Mouse (Mus musculus) induced T-regulatory cell, adult 2 months (primary cell): ENCODE results near the gene Map4.
"Not testable (repeated sequence)": the region's sequence is repeated elsewhere in the genome, so short reads cannot be mapped to it uniquely, and the experiment has no call there.

Source experiments
- DNase-seq: peaks from one replicate; pipeline ENCODE4 v3.0.0-alpha.2; 2012; ENCODE audit warnings: low read depth

Gene Map4

DNA sequence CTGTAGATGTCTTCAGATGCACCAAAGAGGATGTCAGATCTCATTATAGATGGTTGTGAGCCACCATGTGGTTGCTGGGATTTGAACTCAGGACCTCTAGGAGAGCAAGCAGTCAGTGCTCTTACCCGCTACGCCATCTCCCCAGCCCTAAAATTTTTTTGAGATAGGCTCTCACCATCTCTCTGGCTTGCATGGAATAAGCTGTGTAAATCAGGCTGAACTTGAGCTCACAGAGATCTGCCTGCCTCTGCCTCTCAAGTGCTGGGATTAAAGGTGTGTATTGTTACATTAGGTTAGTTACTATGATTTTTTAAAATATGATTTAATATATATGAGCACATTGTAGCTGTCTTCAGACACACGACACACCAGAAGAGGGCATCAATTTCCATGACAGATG lies 2.1 kb upstream of the Map4 start:
- DNase-seq: no peak

DNA sequence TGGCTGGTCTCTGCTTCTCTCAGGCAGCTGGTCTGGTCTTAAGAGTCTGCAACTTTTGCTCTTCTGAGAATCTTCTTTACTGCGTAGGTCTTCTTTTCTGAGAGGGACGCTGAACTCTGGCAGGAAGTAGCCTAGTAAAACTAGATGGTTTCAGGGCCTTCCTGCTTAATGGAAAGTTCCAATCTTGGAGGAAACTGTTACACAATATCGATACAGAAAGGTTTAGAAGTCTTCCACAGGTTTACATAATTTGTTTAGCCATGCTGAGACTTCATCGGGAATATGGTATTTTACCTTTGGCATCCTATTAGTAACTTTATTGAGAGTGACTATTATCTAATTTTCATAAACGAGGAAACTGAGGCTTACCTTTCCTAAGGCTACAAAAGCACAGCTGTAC lies 1.2 kb upstream of the Map4 start:
- peak; percentile 34 for DNase-seq

DNA sequence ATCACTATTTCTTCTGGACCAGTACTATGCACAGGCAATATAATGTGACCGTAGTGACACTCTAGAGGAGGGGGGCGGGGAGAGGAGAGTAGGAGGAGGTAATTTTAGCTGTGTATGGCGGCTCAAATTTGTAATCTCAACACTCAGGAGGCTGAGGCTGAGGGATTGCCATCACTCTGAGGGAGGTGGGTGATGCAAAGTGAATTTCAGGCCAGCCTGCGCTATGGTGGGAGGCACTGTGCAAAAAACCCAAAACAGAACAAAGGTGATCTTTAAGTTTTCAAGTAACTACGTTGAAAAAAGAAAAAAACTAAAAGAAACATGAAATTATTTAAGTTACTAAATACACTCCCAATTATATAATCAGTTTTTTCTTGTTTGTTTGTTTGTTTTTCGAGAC lies 508 bp upstream of the Map4 start:
- DNase-seq: peak; percentile 45

DNA sequence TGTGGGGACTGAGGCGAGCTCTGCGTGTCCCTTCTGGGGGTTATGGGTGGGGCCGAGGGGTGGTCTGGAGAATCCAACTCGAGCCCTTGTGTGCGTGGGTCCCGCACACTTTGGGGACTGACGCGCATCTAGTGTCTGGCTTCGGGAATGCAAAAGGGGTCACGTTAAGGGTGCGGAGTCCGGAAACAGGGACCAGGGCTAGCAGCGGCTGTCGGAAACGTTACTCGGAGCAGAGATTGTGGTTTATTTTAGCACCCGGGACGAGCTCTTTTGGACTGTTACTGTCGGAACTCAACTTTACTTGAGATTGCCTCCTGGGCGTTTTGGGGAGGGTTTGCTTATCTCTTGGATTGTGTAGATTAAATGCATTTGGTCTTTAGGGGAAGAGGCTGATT lies 1.1 kb downstream of the Map4 start:
- peak; percentile 72 for DNase-seq

DNA sequence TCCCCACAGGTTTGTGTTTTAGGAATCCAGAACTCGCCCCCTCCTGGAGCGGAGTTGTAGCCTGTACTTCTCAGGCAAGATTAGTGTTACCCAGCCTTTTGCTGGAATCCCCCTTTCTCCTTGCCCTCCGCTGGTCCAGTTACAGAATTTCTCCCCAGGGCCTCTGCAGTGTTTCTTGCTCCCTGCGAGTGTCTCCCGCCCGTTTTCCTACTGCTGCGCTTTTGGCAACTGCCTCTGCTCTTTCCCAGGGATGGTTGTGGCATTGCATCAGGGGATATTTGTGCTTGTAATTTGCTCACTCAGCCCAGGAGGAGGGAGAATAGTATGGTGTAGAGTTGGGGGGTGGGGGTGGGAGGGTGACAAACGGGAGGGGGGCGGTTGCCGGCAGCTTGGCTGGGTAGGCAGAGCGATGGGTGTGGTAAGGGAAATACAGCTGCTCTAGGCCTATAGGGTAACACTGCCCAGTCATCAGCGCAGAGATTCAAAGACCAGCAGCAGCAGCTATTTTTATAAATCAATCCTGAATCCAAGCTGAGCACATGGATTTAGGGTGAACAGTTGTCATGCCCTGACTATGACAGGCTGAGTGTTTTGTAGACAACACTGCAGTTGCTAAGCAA lies 1.6 kb downstream of the Map4 start:
- peak; percentile 52 for DNase-seq

DNA sequence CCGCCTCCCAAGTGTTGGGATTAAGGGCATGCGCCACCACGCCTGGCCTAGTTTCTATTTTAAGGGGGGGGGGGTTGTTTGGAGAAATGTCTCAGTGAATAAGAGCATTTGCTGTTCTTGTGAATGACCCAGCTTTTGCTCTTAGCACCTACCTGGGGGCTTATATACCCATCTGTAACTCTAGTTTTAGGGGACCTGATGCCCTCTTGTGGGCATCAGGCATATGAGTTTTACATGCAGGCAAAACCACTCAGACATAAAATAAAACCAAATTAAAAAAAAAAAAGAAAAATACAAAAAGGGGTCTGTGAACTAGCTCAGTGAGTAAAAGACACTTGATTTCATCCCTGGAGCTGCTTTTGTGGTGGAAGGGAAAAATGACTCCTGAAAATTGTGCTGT lies 8.1 kb downstream of the Map4 start:
- DNase-seq: peak; percentile 39

DNA sequence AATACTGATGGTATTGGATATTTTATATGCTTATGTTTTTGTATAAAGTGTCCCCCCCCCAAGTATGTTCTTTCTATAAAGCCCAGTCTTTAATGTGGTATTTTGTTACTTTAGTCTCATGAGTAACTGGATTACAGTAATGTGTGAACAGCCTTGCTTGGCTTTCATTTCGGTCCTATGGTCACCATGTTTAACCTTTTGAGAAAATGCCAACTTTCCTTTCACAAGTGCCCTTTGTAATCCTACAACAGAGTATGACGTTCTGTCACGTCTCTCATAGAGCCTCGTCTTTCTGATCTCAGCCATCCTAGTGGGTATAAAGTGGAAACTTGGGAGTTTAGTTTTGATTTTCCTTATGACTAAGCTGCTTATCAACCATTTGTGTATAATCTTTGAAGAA lies 11.5 kb downstream of the Map4 start:
- no peak for DNase-seq

DNA sequence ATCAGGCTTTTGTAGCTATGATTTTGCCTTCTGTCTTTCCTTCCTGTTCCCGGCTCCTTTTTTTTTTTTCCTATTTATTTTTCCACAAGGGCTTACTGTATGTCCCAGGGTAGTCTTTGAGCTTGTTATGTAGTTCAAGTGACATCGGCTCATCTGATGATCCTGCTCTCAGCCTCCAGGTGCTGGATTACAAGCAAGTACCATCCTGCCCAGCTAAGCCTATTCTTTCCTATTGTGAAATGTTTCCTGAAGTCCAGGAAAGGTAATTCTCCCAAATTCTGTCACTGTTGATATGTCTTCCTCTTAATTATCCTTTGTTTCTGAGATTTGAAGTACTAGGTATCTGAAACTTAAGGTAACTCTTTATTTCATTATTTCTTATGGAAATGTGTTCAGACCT lies 13.5 kb downstream of the Map4 start:
- DNase-seq: no peak

DNA sequence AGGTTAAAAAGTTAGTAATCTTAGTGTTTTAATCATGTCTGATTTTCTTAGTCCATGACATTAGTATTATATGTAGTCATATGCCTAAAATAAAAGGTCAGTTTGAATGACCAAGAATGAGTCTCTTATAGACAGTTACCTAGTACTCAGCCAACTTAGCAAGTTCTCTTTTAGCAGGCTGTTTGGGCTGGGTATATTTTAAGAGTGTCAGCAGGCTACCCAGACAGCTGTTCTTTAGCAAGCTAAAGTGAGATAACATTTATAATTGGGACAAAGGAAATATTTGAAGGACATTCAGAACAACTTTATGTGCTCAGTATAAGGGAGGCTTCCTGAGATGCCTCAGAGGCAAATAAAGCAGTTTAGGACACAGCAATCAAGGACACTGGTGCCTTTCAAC lies 17.3 kb downstream of the Map4 start:
- no peak for DNase-seq

DNA sequence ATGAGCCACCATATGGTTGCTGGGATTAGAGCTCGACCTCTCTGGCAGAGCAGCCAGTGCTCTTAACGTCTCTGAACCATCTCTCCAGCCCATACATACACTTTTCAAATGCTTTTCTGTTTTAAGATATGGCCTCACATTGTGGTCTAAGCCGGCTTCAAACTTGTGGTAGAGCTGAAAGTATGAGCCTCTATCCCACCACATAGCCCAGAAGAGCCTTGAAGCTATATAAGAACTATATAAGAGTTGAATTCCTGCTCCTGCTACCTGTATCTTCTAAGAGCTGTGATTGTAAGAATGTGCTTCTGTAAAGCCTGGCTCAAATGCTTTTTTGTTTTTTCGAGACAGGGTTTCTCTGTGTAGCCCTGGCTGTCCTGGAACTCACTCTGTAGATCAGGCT lies 18.5 kb downstream of the Map4 start:
- no peak for DNase-seq

DNA sequence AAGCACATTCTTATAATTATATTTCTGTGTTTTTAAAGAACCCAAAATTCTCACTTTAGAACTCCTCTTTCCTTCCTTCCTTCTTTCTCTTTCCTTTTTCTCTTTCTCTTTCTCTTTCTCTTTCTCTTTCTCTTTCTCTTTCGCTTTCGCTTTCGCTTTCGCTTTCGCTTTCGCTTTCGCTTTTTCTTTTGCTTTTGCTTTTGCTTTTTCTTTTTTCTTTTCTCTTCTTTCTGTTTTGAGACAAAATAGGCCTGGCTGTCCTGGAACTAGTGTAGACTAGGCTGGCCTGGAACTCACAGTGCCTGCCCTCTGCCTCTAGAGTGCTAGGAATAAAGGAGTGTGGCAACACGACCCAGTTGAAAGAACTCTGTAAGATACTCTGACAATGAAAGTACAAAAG lies 22.3 kb downstream of the Map4 start:
- peak; percentile 90 for DNase-seq

DNA sequence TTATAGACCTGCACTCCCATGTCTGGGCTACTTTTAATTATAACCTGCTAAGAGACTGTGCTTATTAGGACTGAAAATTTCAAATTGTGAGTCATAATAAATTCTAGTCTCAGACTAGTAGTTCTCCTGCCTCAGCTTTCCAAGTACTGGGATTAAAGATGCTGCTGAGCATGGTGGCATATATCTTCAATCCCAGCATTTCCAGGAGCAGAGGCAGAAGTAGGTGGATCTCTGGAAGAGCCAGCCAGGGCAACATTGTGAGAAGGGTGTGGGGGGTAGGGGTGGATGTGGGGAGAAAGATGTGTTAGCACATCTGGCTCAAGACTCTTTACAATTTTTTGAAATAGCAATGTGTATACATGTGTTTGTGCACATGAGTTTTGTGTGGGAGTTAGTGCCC lies 23.4 kb downstream of the Map4 start:
- DNase-seq: no peak

DNA sequence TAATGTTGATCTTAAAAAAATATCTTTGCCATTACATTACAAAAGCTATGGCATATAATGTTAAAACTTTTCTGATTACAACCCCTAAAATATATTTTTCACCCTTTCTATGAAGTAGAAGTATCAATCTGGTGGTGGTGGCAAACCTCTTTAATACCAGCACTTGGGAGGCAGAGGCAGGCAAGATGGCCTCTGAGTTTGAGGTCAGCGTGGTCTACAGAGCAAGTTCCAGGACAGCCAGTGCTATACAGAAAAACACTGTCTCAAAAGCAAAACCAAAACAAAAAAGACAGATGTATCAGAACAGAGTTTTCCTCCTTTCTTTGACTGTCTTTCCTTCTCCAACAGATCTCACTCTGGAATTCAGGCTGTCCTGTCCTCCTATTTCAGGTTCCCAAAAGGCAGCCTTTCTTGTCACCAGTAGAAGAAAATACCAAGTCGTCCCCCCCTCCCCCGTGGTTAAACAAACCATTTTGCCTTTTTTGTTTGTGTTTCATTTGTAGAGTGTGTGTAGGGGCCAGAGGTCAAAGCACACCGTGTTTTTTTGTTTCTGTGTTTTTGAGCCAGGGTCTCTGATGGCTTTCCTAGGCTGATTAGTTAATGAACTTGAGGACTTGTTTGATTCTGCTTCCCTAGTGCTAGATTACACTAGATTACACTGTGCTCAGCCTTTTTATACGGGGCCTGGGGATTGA lies 28.3 kb downstream of the Map4 start:
- DNase-seq: peak; percentile 29

DNA sequence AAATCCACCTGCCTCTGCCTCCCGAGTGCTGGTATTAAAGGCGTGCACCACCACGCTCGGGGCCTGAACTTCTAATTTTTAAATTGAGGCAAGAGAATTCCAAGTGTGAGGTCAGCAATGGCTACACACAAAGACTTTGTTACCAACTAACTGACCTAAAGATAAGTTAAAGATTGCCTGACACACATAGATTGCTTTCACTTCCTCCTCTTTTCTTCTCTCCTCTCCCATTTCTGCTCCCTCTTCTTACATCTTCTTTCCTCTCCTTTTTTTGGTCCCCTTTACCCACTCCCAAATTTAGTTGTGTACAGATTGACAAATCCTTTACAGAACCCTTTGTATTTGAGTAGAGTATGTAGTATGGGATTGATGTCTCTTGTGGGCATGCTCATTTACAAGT lies 29.3 kb downstream of the Map4 start:
- no peak for DNase-seq

DNA sequence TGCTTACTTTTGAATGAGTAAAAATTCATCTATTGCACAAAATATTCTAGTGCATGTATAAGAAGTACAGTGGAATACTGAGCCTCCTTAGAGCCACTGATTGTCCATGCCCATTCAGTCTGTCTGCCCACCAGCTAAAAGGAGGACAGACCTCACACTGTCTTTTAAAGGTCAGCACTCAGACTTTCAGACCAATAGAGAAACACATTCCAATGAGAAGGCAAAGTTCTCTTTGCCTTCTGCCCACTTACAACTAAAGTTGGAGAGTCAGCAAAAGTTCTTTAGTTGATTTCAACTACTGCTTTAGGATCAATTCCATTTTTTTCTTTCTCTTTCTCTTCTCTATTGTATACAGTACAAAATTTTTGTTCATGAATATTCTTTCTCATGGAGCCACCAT lies 33.5 kb downstream of the Map4 start:
- no peak for DNase-seq

DNA sequence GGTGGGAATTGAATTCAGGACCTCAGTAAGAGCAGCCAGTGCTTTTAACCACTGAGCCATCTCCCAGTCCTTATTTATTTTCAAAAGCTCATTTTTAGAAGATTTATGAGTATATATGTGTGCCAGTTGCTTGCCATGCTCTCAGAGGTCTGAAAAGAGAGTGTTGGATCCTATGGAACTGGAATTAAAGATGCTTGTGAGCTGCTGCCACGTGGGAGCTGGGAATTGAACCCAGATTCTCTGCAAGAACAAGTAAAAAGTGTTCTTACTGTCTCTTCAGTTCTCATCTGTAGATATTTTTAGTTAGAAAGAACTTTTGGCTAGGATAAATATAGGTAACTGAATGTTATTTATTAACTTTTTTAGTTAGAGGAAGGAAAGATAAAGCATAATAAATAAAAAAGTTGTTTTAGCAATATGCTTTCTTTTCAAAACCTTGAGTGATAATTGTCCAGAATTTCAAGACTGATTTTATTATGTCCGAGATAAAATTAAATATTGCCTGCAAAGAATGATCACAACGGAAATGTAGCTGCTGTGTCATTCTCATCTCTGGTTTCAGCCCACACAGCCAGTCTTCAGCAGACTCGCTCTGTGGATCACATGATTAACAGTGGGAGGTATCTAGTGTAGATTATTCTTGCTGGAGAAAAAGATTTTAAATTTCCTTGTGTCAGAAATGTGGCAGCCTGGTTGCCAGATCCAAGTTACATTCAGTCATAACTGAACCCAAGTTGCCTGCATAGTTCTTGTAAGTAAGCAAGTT lies 37.3 kb downstream of the Map4 start:
- peak; percentile 23 for DNase-seq

DNA sequence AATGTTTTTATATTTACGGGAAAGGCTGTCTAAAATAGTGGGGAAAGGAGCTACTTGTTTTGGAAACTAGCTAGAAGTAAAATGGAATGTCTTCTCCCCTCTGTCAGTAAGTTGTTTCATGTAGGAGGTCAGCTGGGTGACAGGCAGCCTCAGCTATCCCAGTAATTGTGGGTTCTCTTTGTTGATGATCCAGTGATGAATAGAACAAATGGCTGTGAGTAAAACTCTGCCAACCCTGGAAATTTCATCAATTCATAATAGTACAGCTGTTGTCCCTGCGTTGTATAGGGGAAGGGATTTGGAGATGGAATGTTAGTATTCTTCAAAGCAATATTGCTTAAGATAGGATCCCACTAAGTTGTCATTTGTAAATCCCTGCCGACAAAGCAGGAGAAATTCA lies 37.9 kb downstream of the Map4 start:
- DNase-seq: no peak

DNA sequence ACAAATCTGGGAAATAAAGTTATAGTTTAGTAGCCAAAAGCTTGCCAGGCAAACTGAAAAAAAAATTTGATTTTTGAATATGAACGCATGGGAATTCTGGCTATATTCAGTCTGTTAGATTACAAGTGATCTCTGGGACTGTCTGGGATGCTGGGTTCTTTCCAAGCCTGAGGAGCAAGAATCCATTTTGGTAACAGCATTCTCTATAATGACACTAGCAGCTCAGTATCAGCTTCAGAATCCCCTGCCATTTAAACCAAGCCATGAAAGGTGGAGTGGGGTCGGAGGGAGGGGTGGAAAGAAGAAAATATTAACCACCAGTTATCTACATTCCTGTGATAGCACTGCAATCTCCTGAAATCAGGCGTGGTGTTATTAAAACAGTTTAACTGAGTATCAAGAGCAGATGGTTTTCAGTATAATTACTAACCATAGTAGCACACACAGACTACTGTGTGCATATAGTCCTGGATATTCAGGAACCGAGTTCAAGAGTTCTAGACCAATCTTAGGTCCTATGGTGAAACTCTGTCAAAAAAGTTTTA lies 38.6 kb downstream of the Map4 start:
- no peak for DNase-seq

DNA sequence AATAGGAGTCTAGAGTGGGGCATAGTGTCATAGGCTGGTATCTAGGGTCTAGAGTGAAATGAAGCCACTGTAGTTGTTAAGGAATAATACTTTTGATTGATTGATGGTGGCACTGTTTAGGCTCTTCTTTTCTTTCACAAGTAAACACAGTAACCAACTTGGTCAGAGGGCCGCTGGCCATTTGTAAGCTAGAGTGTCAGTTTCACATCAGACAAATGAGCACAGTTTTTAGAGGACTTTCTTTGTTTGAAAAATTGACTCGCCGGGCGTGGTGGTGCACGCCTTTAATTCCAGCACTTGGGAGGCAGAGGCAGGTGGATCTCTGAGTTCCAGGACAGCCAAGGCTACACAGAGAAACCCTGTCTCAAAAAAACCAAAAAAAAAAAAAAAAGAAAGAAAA lies 40.5 kb downstream of the Map4 start:
- not testable (repeated sequence) for DNase-seq

DNA sequence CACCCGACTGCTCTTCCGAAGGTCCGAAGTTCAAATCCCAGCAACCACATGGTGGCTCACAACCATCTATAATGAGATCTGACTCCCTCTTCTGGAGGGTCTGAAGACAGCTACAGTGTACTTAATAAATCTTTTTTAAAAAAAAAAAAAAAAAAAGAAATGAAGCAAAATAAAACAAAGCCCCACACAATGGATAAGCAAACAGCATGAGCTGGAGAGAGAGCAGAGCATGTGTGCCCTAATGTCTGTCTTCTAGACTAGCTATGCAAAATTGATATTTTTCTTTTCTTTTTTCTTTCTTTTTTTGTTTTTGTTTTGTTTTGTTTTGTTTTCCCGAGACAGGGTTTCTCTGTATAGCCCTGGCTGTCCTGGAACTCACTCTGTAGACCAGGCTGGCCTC lies 49.0 kb downstream of the Map4 start:
- not testable (repeated sequence) for DNase-seq

DNA sequence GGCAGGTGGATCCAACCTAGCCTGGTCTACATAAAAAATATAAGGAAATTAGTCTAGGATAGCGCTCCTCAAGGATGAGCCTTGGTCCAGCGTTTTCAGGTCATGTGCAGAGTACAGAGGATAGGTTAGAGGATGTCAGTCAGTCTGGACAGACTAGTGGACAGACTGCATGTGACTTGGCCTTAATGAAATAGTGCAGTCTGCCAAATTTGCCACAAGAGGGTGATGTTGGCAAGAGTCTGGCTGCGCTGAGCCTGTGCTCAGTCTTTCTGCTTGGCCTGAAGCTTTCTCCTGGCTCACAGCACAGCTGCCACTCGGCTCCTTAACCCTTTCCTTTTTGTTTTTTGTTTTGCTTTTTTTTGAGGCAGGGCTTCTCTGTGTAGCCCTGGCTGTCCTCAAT lies 54.2 kb downstream of the Map4 start:
- peak; percentile 66 for DNase-seq

DNA sequence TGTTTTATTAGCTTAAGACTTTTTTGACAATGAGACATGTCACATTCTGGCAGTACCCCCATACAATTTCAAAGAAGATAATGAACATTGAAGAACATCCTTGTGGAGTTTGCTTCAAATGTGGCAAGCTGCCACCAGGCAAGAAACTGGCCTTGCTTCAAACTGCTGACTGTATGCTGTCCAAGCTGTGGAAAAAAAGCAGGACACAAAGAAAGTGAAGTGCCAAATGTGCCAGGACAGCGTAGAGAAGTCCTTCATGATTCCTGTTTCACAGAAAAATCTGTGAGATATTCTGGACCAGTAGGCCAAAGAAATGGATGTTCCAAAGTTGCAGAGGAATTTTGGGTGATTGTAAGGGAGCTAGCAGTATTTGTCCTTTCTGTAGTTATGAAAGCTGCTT lies 57.8 kb downstream of the Map4 start:
- no peak for DNase-seq

DNA sequence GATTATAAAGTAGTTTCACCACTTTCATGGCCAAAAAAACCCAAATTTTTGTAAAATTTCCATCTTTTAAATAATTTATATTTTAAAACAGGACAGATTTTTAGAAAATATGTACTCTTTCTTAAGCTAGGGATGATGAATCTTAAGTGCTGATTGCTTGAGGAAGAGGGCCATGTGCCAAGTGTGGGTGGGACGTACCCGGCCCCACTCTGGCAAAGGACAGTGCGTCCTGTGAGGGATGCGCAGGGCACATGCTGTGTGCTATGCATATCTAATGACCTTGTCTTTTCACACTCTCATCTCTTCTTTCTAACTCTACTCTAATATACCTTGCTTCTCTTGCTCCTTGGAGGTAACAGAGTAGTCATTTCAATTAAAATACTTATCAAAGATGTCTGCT lies 66.2 kb downstream of the Map4 start:
- DNase-seq: no peak
